Mouse (Mus musculus) lung, embryonic 14.5 days (tissue): Measurements from ENCODE around the gene Tmem108. TPM values are rescaled to one million over a fixed set of nuclear protein-coding genes. Genes with fewer than 3 reads are reported as not detected.

Experiments
- ATAC-seq: fragments of 200-750 bp; cut with Nextera tagmentation; 2 replicates; pipeline ENCODE4 v1.8.0; 2017; ENCODE audit warnings: mild to moderate bottlenecking, moderate TSS enrichment, moderate library complexity; ENCODE audit not compliant: insufficient read depth
- DNase-seq: peaks from one replicate; pipeline ENCODE4 v3.0.0-alpha.2; 2015
- H3K27ac ChIP-seq: fragments of 300-500 bp; sonication (generic); 2 replicates; pipeline ENCODE4 v1.5.1; 2014; ENCODE audit warnings: low read depth, mild to moderate bottlenecking, moderate library complexity
- H3K27me3 ChIP-seq: fragments of 300-500 bp; sonication (generic); 2 replicates; pipeline ENCODE4 v1.6.1; 2014; ENCODE audit warnings: low read length, control low read depth; ENCODE audit not compliant: insufficient read depth
- H3K36me3 ChIP-seq: fragments of 300-500 bp; sonication (generic); 2 replicates; pipeline ENCODE4 v1.6.1; 2014; ENCODE audit warnings: control low read depth; ENCODE audit not compliant: insufficient read depth
- H3K4me1 ChIP-seq: fragments of 300-500 bp; sonication (generic); 2 replicates; pipeline ENCODE4 v1.6.1; 2014; ENCODE audit warnings: antibody characterized with exemption, control low read depth; ENCODE audit not compliant: insufficient read depth
- H3K4me2 ChIP-seq: fragments of 300-500 bp; sonication (generic); 2 replicates; pipeline ENCODE4 v1.6.1; 2014; ENCODE audit warnings: mild to moderate bottlenecking
- H3K4me3 ChIP-seq: fragments of 300-500 bp; sonication (generic); 2 replicates; pipeline ENCODE4 v1.5.1; 2014; ENCODE audit warnings: low read depth, low read length
- H3K9ac ChIP-seq: fragments of 300-500 bp; sonication (generic); 2 replicates; pipeline ENCODE4 v1.6.1; 2014
- H3K9me3 ChIP-seq: fragments of 300-500 bp; sonication (generic); 2 replicates; pipeline ENCODE4 v1.6.1; 2016; ENCODE audit warnings: low read depth, low read length, control low read depth
- CTCF ChIP-seq: IDR thresholded peaks from 2 replicates; pipeline ENCODE4 v1.5.1; 2016; ENCODE audit warnings: antibody characterized with exemption, low read depth
- WGBS: fragments of 180-500 bp; shearing (Covaris S2); extraction: QIAGEN DNeasy Blood & Tissue Kit; methylation state at CpG from one replicate; pipeline ENCODE4 v1.1.7; 2014; 5-methylcytosine and 5-hydroxymethylcytosine counted together
- polyA plus RNA-seq: library from polyadenylated mRNA; unstranded; fragments of >200 nt; fragmentation: Nextera tagmentation; extraction: Ambion mirVana; gene quantifications from 2 replicates; pipeline ENCODE4 v1.2.1, GENCODE M21; 2014

Tmem108 gene
- polyA plus RNA-seq, 1 experiment from 2014 or later: 16.0 TPM

- ATAC-seq: no peak
- WGBS: 88% methylated on average over 6 of the region's 6 CpGs
- no peak overlapping the region for H3K9ac ChIP-seq
Observed at GRCm38 (mm10) chr9:103486262-103486661, 275.4 kb downstream of the Tmem108 start.

GRCm38 (mm10) chr9:103485606-103486005 is 276.0 kb downstream of the Tmem108 start:
- H3K9ac ChIP-seq: no peak overlapping the region; the same call in 1 of the 2 replicates
- H3K4me3 ChIP-seq: no peak overlapping the region
- H3K27me3 ChIP-seq: no peaks in the 10 kb centered on the region
- 0 out of 2 replicates have a peak overlapping the region, but pooled peaks have one; percentile 20 for H3K4me2 ChIP-seq
- H3K36me3 ChIP-seq: no peaks in the 10 kb centered on the region
- ATAC-seq: no peak
- peak overlapping the region; percentile 63 for H3K27ac ChIP-seq
- TF ChIP-seq CTCF: no peak
- peaks cover 12% of the 10 kb centered on the region; the same call in 1 of the 2 replicates for H3K4me1 ChIP-seq
- 24% methylated on average over 8 of the region's 8 CpGs for WGBS
- no peaks in the 10 kb centered on the region for H3K9me3 ChIP-seq
- peak; percentile 72 for DNase-seq

More at GRCm38 (mm10) chr9:103486262-103486661, 275.4 kb downstream of the Tmem108 start:
- H3K27me3 ChIP-seq: no peaks in the 10 kb centered on the region
- H3K27ac ChIP-seq: peak overlapping the region; percentile 13; the same call in 1 of the 2 replicates
- H3K4me1 ChIP-seq: peaks cover 8% of the 10 kb centered on the region; the same call in 1 of the 2 replicates
- DNase-seq: no peak
- no peaks in the 10 kb centered on the region for H3K36me3 ChIP-seq
- TF ChIP-seq CTCF: no peak
- H3K4me2 ChIP-seq: 0 out of 2 replicates have a peak overlapping the region, but pooled peaks have one; percentile 20
- no peak overlapping the region for H3K4me3 ChIP-seq
- H3K9me3 ChIP-seq: no peaks in the 10 kb centered on the region

GRCm38 (mm10) chr9:103480603-103481220 is 280.9 kb downstream of the Tmem108 start:
- Histone ChIP-seq H3K4me3 (no peak overlapping the region), H3K4me2 (no peak overlapping the region), H3K9me3 (no peaks in the 10 kb centered on the region), H3K27ac (no peak overlapping the region), H3K9ac (no peak overlapping the region), H3K36me3 (no peaks in the 10 kb centered on the region), H3K4me1 (peaks cover 8% of the 10 kb centered on the region; the same call in 1 of the 2 replicates), H3K27me3 (no peaks in the 10 kb centered on the region)
- peak; percentile 64 for ATAC-seq
- no peak for TF ChIP-seq CTCF
- WGBS: 43% methylated on average over 8 of the region's 8 CpGs
- peak; percentile 81 for DNase-seq

- Histone ChIP-seq H3K4me2 (no peak within 1 kb of the TSS), H3K27ac (no peak within 1 kb of the TSS), H3K4me1 (peaks cover 4% of the 10 kb centered on the region; the same call in 1 of the 2 replicates), H3K9ac (no peak within 1 kb of the TSS), H3K4me3 (no peak within 1 kb of the TSS), H3K27me3 (no peaks in the 10 kb centered on the region), H3K9me3 (no peaks in the 10 kb centered on the region), H3K36me3 (no peaks in the 10 kb centered on the region)
- DNase-seq (no peak), ATAC-seq (no peak)
- 83% methylated on average over 9 of the region's 9 CpGs for WGBS
- TF ChIP-seq CTCF: no peak
Observed at GRCm38 (mm10) chr9:103480044-103480576, 281.5 kb downstream of the Tmem108 start, which contains the start of gene Bfsp2. Bfsp2 (minus strand) TSS chr9:103480420.

- ATAC-seq: no peak
Observed at GRCm38 (mm10) chr9:103475414-103475813, 286.2 kb downstream of the Tmem108 start.

GRCm38 (mm10) chr9:103473915-103474688 is 287.5 kb downstream of the Tmem108 start:
- H3K9me3 ChIP-seq: no peaks in the 10 kb centered on the region
- H3K9ac ChIP-seq: no peak overlapping the region
- TF ChIP-seq CTCF: no peak
- no peak overlapping the region for H3K27ac ChIP-seq
- DNase-seq: no peak
- no peak overlapping the region for H3K4me3 ChIP-seq
- peak overlapping the region; percentile 23; the same call in 1 of the 2 replicates for H3K4me2 ChIP-seq
- 37% methylated on average over 13 of the region's 13 CpGs for WGBS
- no peaks in the 10 kb centered on the region for H3K27me3 ChIP-seq
- H3K36me3 ChIP-seq: no peaks in the 10 kb centered on the region
- peak; percentile 32; the same call in 1 of the 2 replicates for ATAC-seq
- no peaks in the 10 kb centered on the region for H3K4me1 ChIP-seq

More at GRCm38 (mm10) chr9:103475414-103475813, 286.2 kb downstream of the Tmem108 start:
- Histone ChIP-seq H3K9ac (no peak overlapping the region), H3K9me3 (no peaks in the 10 kb centered on the region), H3K4me3 (no peak overlapping the region), H3K27ac (no peak overlapping the region), H3K4me2 (no peak overlapping the region), H3K27me3 (no peaks in the 10 kb centered on the region), H3K4me1 (no peaks in the 10 kb centered on the region), H3K36me3 (no peaks in the 10 kb centered on the region)
- no peak for DNase-seq
- WGBS: 58% methylated on average over 6 of the region's 6 CpGs
- TF ChIP-seq CTCF: no peak

- H3K36me3 ChIP-seq: no peaks in the 10 kb centered on the region
- WGBS: 28% methylated on average over 11 of the region's 11 CpGs
- H3K27me3 ChIP-seq: no peaks in the 10 kb centered on the region
- TF ChIP-seq CTCF: no peak
- ATAC-seq (no peak), DNase-seq (no peak)
- H3K9ac ChIP-seq: no peak overlapping the region
- no peaks in the 10 kb centered on the region for H3K4me1 ChIP-seq
- no peak overlapping the region for H3K4me3 ChIP-seq
- H3K9me3 ChIP-seq: no peaks in the 10 kb centered on the region
- H3K4me2 ChIP-seq: no peak overlapping the region
- no peak overlapping the region for H3K27ac ChIP-seq
Observed at GRCm38 (mm10) chr9:103471784-103472183, 289.9 kb downstream of the Tmem108 start.
